Mouse (Mus musculus) cortical plate, adult 2 months (tissue): ENCODE results near the gene Pax5. TPM values are rescaled to one million over a fixed set of nuclear protein-coding genes. Genes with fewer than 3 reads are reported as not detected.

Experiments used
- H3K27ac ChIP-seq: fragments of 200-500 bp; 2 replicates; pipeline ENCODE4 v1.5.1; 2012; ENCODE audit warnings: low read length, control low read depth, inconsistent platforms; ENCODE audit not compliant: insufficient read depth
- H3K4me1 ChIP-seq: fragments of 200-500 bp; 2 replicates; pipeline ENCODE4 v1.6.1; 2011; ENCODE audit warnings: low read length; ENCODE audit not compliant: control insufficient read depth, insufficient read depth
- H3K4me3 ChIP-seq: fragments of 200-500 bp; 2 replicates; pipeline ENCODE4 v1.5.1; 2011; ENCODE audit warnings: mild to moderate bottlenecking, low read length, control low read depth; ENCODE audit not compliant: insufficient read depth
- CTCF ChIP-seq: fragments of 200-500 bp; IDR thresholded peaks from 2 replicates; pipeline ENCODE4 v1.5.1; 2011; ENCODE audit warnings: mild to moderate bottlenecking, control low read depth, low read length; ENCODE audit not compliant: insufficient read depth; ENCODE audit errors: extremely low read depth
- POLR2A ChIP-seq: fragments of 200-500 bp; IDR thresholded peaks from 2 replicates; pipeline ENCODE4 v1.6.1; 2011; ENCODE audit warnings: mild to moderate bottlenecking, low read length, control low read depth; ENCODE audit not compliant: insufficient read depth; ENCODE audit errors: extremely low read depth
- polyA plus RNA-seq: library from polyadenylated mRNA; depleted of rRNA; stranded (reverse); fragments of >200 nt; gene quantifications from 2 replicates; pipeline ENCODE4 v1.2.3, GENCODE M21; 2012

Pax5 gene
- polyA plus RNA-seq, 1 experiment, result 0.06 TPM

GRCm38 (mm10) chr4:44706865-44707264 is 3.4 kb downstream of the Pax5 start:
- Histone ChIP-seq H3K4me3 (no peak overlapping the region), H3K4me1 (no peaks in the 10 kb centered on the region)
- TF ChIP-seq POLR2A, result no peak
- no peak for TF ChIP-seq CTCF

GRCm38 (mm10) chr4:44705967-44706366 is 4.3 kb downstream of the Pax5 start:
- no peak for TF ChIP-seq CTCF
- no peak for TF ChIP-seq POLR2A
- H3K4me1 ChIP-seq, result no peaks in the 10 kb centered on the region
- no peak overlapping the region for H3K4me3 ChIP-seq
- H3K27ac ChIP-seq, result no peak overlapping the region

More at GRCm38 (mm10) chr4:44706865-44707264, 3.4 kb downstream of the Pax5 start:
- H3K27ac ChIP-seq, result no peak overlapping the region

GRCm38 (mm10) chr4:44705151-44705550 is 5.1 kb downstream of the Pax5 start:
- no peak overlapping the region for H3K4me3 ChIP-seq
- no peak overlapping the region for H3K27ac ChIP-seq
- no peaks in the 10 kb centered on the region for H3K4me1 ChIP-seq
- TF ChIP-seq POLR2A (no peak), CTCF (no peak)

GRCm38 (mm10) chr4:44704369-44704745 is 5.9 kb downstream of the Pax5 start:
- no peak overlapping the region for H3K4me3 ChIP-seq
- no peak for TF ChIP-seq CTCF
- TF ChIP-seq POLR2A, result no peak
- no peaks in the 10 kb centered on the region for H3K4me1 ChIP-seq
- no peak overlapping the region for H3K27ac ChIP-seq

GRCm38 (mm10) chr4:44703686-44704368 is 6.5 kb downstream of the Pax5 start:
- no peak overlapping the region for H3K4me3 ChIP-seq
- no peak overlapping the region for H3K27ac ChIP-seq
- no peaks in the 10 kb centered on the region for H3K4me1 ChIP-seq
- TF ChIP-seq CTCF, result no peak
- no peak for TF ChIP-seq POLR2A

GRCm38 (mm10) chr4:44702891-44703685 is 7.2 kb downstream of the Pax5 start:
- no peak overlapping the region for H3K4me3 ChIP-seq
- H3K4me1 ChIP-seq, result no peaks in the 10 kb centered on the region
- no peak overlapping the region for H3K27ac ChIP-seq
- TF ChIP-seq POLR2A, result no peak
- TF ChIP-seq CTCF, result no peak

GRCm38 (mm10) chr4:44702011-44702527 is 8.2 kb downstream of the Pax5 start:
- no peak overlapping the region for H3K27ac ChIP-seq
- H3K4me1 ChIP-seq, result no peaks in the 10 kb centered on the region
- no peak for TF ChIP-seq CTCF
- TF ChIP-seq POLR2A, result no peak
- H3K4me3 ChIP-seq, result no peak overlapping the region

- Histone ChIP-seq H3K4me1 (no peaks in the 10 kb centered on the region), H3K4me3 (no peak overlapping the region), H3K27ac (no peak overlapping the region)
- TF ChIP-seq POLR2A (no peak), CTCF (no peak)
Observed at GRCm38 (mm10) chr4:44701513-44701912, 8.8 kb downstream of the Pax5 start.

GRCm38 (mm10) chr4:44696676-44697075 is 13.6 kb downstream of the Pax5 start:
- Histone ChIP-seq H3K4me3 (no peak overlapping the region), H3K27ac (no peak overlapping the region), H3K4me1 (no peaks in the 10 kb centered on the region)
- no peak for TF ChIP-seq POLR2A
- no peak for TF ChIP-seq CTCF

- no peak for TF ChIP-seq POLR2A
- TF ChIP-seq CTCF, result no peak
- Histone ChIP-seq H3K4me1 (no peaks in the 10 kb centered on the region), H3K27ac (no peak overlapping the region), H3K4me3 (no peak overlapping the region)
Observed at GRCm38 (mm10) chr4:44694369-44694768, 15.9 kb downstream of the Pax5 start.

GRCm38 (mm10) chr4:44685582-44685981 is 24.7 kb downstream of the Pax5 start:
- no peak overlapping the region for H3K4me3 ChIP-seq
- TF ChIP-seq CTCF, result no peak
- TF ChIP-seq POLR2A, result no peak
- no peaks in the 10 kb centered on the region for H3K4me1 ChIP-seq
- H3K27ac ChIP-seq, result no peak overlapping the region
